Mouse (Mus musculus) thymus, postnatal 25 days (tissue): ENCODE results near the gene Ccdc153.

Experiments
- DNase-seq: peaks from one replicate; pipeline ENCODE4 v3.0.0; 2022

Gene Ccdc153

DNA sequence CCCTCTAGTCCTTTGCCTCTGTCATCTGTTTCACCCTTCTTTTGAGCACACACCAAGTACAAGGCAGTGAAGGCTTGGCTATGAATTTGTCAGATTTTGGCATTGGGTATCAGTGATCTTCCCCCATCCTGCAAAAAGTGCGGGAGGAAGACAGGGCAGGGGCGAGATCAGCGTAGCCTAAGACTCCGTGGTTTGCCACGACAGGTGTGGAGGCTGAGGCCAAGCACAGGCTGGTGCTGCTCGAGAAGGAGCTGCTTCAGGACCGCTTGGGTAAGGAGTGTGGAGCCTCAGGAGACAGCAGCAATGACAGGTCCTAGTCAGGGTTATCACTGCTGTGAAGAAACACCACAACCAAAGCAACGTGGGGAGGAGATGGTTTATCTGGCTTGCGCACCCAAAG, 942 bp downstream of the Ccdc153 start:
- DNase-seq: peak; percentile 64

DNA sequence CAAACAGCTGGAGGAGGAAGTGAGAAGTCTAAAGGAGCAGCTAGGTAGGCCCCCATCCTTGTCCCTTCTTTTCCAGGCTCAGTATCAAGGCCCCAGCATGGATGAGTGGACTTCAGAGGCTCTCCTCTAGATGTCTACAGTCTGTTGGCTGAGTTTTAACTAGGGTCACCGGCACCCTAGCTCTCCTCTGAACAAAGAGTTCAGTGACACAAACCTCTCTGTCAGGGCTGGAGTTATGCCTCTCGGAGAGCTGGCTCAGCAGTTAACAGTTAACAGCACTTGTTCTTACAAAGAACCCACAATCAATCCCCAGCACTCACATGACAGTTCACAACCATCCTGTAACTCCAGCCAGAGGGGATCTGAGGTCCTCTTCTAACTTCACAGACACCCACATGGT, 3.1 kb downstream of the Ccdc153 start:
- DNase-seq: no peak

DNA sequence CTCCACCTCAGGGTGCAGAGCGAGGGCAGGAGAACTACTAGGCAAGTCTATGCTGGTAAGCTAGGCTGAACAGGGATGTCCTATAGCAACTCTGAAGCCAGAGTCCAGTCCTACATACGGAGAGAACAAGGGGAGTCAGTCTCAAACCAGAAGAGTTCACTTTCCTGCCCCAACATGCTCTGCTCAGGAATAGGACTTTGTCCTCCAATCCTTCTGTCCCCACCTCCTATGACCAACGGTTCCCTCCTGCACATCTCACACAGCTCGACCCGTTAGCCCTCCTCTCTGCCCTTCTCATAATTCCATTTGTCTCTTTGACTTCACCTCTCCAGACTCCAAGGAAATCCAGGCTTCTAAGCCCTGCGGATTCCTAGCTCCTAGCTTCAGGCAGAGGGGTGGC, 7.4 kb downstream of the Ccdc153 start:
- no peak for DNase-seq

DNA sequence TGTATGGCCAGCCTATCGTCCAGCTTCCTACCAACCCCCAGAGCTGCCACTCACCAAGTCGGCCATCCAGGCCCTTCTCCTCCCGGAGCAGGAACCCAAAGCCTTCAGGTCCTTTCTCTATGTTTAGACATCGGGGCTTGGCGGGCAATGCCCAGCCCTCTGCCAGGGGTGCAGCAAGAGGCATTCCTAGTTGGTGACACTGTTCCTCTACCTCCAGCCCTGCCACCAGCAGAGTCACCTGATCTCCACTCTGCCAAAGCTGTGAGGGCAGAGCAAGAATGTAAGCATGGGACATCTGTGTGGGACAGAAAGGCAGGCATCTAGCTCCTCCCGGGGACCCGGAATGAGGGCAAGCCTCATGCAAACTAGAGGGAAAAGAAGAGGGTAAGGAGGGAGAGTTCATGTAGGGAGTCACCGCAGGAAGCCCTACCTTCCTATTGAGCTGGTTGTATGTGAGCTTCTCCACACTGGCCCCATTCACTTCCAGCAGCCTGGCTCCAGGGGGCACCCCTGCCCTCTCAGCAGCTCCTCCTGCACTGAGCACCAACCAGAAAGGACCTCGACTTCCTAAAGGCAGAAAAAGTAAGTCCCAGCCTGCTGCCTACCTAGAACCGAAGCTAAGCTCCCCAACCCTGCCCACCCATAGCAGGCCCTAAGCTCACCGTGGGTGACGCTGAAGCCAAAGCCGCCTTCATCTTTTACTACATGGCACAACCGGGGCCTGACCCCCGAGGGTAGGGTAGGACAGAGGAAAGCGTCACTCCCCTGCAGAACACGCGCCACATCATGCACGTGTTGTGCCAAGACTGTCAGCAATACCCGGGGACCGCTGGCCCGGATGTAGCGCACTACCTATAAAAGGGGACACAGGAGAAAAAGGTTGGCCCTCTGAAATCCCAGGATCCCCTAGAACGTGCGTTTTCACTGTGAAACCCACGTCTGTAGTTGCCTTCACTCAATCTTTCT, 9.0 kb downstream of the Ccdc153 start:
- peak; percentile 90 for DNase-seq

DNA sequence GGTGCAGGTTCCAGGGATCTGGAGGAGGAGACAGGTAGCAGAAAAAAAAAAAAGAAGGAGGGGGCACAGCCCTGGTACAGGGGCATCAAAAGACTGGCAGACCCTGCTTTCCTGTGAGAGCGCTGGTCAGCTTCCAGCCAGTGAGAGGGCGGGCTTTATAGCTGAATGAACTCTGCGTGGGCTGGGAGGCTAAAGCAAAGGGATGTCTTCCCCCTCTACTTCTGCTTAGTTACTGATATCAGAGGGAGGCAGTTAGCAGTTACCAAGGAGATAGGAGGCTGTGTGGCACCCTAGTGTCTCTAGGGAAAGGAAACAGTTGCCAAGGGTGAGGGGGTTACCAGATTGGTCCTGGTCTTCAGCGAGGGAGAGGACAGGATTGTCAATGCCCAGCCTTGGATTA, 10.0 kb downstream of the Ccdc153 start:
- DNase-seq: no peak

DNA sequence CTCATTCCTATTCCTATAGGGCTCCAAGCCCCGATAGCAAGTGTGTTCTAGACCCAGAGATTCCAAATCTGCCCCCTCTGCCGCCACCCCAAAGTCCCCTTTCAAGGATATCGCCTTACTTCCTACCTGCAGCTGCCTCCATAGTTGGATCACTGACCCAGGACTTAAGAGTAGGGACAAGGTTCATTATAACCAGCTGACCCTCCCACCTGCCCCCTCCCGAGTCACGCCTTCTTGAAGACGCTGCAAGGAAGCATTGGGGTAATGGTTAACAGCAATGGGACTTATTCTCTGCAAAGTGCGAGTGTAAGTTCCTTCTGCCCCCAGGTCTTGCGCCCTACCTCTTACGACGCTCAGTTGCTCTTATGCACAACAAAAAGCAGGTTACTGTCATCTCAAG, 10.8 kb downstream of the Ccdc153 start, which contains the start of gene Pdzd3:
Gene Pdzd3 (minus strand): TSS at position 158 of the 400 bp plus-strand sequence.
- no peak for DNase-seq

DNA sequence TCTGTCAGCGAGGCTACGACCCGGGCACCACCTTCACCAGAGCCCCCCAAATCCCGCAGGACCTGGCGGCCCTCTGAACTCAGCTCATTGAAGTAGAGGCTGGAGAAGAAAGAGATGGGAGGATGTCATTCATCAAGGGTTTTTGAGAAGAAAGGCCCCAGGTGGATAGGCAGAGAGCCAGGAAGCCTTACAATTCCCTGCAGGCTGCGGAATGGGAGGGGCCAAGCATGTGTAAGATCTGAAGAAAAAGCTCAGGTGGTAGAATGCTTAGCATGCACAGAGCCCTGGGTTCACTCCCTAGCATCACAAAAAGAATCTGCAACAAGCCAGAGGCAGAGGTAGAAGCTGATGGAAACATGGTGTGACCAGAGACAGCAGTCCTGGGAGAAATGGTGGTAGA, 13.0 kb downstream of the Ccdc153 start:
- peak; percentile 72 for DNase-seq

DNA sequence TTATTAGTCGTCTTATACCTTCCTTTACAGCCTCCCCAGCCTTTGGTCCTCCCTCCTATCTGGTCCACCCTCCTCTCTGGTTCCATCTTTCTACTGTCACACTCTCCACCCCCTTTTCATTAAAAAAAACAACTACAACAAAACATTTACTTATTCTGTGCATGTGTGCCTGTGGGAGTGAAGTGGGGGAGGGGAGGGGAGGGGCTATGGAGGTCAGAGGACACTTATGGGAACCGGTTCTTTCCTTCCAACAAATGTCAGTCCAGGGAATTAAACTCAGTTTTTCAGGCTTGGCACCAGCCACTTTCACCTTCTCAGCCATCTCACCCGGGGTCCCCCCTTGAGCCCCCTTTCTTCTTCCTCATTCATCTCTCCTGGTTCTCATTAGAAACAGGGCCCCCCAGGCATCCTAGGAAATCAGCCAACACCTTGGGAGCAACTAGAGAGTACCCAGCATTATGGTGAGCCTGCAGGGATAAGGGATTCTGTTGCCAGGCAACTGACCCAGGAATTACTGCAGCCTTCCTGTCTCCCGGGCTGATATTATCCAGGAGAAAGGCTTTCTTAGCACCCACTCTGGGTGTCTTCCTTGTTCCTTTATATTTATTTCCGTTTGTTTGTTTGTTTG, 14.1 kb downstream of the Ccdc153 start:
- no peak for DNase-seq

DNA sequence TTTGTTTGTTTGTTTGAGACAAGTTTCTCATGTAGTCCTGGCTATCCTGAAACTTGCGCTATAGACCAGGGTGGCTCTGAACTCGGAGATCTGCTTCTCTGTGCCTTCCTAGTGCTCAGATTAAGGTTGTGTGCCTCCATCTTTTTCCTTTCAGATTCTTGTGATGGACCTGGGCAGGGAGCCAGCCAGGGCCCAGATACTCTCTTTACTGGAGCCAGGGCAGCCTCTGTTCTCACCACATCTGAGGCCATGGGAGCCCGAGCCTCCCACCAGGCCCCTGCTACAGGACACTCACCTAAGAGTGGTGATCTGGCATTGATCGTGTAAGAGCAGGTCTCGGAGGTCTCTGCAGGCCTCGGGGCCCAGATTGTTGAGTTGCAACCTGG, 14.7 kb downstream of the Ccdc153 start:
- no peak for DNase-seq

DNA sequence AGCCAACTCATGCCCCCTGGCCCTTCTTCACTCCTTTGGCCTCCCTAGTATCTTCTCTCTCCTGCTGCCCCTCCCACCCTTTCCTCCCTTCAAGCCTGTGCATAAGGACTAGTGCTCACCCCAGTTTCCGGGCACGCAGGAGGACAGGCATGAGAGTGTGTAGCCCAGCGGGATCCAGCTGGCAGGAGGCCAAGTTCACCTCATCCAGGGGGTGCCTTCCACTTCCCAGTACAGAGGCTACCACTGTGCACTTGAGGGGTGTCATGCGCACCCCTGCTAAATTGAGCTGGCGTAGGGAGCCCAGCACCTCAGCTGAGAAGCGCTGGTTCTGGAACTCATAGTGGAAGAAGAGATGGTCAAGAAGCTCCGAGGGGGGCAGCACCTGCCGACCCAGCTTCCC, 15.7 kb downstream of the Ccdc153 start:
- no peak for DNase-seq

DNA sequence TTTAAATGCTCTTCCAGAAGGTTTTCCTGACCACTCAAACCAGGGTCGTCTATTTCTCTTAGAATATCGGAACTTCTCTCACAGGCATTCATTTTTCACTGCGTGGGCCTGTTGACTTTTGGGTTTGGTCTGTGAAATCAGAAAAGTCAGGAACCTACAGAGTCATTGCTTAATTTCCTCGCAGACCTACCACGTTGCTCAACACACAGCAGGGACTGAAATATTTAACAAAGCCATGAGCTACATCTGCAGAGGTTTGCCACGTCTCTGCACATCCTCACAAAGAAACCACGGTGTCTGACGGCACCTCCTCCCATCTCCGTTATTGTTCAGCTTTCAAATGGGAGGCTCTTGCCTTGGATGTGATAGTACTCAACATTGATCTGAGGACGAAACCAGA, 18.5 kb downstream of the Ccdc153 start:
- no peak for DNase-seq

DNA sequence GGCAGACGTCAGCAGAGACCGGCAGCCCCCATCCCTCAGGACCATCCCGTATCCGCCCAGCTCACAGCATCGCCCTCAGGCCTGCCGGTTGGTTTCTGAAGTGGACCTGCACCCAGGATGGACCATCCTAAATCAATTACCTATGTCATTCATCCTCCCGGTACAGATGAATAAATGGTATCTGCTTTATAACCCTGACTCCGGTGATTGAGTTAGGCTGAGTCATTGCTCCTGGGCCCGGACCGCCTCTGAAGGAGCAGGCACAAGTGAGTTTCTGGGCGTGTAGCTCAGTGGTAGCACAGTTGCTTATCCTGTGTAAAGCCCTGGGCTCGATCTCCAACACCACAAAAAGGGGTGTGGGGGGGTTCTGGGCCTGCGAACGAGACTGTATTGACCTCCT, 20.9 kb downstream of the Ccdc153 start:
- DNase-seq: no peak

DNA sequence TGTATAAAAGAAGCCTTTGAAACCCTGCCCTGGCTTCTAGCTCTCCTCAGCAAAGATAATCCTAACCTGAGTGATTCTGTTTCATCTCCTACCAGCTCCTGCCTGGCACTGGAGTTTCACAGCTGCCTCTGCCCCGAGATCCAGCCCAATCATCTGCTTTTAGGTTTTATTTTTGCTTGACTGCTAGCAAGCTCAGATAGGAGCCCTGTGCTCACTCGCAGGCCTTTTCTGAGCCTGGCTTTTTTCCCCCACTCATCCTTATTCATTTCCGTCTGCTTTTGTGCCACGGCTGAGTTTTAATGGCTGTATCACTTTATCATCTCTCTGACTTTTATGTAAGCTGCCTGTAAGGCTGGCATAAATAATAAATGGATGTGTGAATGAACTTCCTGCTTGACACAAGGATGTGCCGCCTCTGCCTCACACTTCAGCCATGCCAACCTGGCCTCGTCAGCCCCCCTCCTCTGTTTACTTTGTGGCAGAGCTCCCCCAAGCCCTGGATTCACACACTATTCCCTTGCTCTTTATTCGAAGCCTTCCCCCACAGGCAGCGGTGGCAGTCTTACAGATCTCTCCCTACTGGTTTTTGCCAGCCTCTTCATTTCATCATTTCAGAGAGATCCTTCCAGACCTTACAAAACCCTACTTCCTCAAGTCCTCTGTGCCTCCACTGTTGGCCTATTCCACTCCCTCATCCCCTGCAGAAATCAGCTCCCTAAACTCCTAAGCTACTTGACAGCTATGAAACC, 26.2 kb downstream of the Ccdc153 start:
- DNase-seq: no peak

DNA sequence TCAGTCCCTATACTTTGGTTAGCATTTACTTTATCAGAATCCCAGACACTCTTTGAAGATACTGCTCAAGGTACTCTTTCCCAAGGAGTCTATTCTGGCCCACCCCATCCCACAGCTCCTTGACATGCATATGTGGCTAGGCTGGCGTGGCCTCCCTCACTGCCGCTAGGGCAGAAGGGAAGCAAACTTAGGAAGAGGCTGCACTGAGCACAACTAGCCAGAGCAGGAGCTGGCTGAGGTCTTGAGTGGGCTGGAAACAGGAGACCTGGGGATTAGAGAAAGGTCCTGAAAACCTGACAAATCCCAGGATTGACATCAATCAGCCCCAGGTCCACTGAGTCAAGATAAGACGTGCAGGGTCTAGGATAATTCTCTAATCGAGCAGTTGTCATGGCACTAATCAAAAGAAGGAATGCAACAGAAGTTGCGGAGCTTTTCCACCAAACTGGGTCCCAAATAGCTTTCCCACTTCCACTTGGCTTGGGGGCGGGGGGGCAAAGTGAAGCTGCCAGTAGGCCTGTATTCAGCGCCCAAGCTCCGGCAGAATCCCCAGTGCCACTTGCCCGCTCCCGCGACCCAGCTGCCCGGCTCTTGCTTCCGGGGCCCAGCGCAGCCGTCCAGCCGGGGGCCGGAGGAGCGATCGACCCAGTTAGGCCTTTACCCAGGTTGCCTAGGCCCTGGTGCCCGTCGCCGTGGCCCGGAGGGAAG, 27.0 kb downstream of the Ccdc153 start:
- no peak for DNase-seq

DNA sequence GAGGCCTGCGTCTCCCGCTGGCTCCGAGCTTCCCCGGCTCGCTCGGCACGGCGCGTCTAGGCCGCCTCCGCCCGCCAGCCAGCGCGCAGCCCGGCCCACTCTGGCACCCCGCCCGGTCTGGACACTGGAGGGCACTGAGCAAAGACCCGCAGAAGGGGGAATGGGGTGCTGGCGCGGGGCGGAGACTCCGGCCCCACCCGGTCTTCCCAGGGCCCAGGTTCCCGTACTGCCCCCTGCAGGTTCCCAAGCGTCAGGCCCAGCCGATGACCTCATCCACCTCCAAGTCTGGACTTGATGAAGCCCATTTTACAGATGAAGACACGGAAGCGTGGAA, 27.5 kb downstream of the Ccdc153 start:
- DNase-seq: peak; percentile 88

DNA sequence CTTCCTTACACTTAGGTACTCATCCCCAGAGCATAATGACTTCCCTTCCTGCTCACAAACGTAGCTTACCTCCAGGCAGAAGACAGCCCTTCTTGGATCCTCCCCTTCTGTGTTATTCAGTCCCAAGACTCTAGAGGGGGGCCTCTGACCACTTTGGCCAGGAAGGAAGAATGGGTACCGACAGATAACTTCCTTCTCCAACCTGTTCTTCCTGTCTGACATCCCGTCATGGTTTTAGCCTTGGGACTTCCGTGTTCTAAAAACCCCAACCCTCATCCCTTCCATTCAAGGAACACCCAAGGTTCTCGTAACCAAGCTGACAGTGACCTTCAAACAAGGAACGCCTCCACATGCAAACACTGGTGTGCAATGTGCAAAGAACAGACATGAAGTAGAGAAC, 28.0 kb downstream of the Ccdc153 start, which contains the start of gene Nlrx1:
Gene Nlrx1 (minus strand): TSS at position 168 of the 400 bp plus-strand sequence.
- no peak for DNase-seq

DNA sequence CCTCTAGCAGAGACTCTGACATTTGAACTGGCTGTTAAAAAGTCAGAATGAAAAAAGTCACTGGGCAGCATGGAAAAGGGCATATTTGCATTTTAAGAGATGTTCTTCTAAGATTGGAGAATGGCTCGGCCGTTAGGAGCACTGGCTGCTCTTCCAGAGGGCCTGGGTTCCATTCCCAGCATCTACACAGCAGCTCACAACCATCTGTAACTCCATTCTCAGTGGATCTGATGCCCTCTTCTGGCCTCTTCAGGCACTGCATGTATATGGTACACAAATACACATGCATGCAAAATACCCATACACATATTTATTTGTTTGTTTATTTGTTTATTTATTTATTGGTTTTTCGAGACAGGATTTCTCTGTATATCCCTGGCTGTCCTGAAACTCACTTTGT, 28.6 kb downstream of the Ccdc153 start:
- DNase-seq: peak; percentile 64

DNA sequence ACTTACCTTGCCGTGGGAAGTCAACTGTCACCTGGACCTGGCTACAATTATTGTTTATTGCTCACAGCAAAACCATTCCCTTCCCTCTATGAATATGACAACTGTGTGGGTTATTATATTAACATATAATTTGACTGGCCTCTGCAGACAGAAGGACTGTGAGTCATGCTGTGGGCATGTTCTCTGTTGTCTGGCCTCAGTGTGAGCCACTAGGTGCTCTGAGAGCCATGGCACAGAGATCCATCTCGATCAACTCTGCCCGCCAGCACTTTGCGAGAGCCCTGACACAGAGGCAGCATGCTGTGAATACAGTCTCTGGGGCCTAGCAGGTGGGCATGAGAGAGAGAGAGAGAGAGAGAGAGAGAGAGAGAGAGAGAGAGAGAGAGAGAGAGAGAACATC, 29.5 kb downstream of the Ccdc153 start:
- no peak for DNase-seq

DNA sequence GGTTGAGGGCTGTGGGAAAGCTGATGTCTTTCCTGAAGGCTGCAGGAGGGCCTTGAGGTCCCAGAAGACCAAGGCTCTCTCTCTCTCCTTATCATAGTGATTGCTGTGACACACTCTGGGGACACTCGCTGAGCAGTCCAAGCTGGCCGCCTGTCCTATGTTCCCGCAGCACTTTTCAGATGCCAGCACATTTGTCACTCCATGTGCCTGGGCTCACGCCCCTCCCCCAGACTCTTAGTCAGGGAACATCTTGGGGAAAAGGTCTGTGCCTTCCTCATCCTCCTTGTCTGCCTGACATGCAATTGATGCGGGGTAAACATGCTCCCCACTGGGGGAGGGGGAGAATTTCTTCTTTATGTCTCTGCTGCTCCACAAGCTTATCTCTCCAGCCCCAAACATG, 42.7 kb downstream of the Ccdc153 start:
- no peak for DNase-seq

DNA sequence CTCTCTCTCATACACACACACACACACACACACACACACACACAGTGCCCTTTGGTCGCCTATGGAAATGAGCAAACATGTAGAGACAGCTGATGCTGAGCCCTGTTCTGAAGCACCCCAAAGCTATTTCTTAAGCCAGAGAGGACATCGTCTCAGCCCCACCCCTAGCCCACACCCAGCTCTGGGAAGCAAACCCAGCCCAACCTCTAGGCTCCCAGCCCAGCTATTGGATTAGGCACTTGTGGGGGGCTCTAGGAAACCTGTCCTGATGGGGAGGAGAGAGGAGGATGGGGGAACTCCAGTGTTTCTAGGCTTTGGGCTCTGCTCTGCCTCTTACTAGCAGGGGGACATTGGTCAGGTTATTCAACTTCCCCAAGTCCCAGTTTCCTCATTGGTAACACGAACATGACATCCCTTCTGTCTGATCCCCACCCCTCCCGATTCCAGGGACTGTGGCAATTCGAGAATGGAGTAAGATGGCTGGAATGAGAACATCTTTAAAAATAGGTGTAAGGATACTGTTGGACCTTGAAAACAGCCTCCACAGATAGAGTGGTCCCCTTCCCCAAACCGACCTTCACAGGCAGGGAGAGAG, 45.9 kb downstream of the Ccdc153 start:
- DNase-seq: no peak

DNA sequence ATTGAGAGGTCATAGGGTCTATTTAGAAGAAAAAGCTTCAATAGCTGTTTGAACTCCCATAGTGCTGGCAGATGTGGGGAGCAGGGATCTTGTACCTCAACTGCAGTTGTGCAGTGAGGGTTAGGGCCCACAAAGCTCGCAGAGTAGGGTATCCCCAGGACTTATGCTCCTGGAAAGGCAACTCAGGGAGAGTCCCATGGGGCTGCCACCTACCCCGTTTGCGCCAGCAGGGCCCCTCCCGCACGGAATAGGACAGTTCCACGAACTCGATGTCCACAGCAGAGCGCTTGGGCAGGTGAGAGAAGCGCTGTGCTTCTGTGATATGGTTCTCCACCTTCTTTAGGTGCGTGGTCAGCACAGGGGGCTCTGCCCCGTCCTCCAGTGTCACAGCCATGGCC, 46.5 kb downstream of the Ccdc153 start:
- no peak for DNase-seq

DNA sequence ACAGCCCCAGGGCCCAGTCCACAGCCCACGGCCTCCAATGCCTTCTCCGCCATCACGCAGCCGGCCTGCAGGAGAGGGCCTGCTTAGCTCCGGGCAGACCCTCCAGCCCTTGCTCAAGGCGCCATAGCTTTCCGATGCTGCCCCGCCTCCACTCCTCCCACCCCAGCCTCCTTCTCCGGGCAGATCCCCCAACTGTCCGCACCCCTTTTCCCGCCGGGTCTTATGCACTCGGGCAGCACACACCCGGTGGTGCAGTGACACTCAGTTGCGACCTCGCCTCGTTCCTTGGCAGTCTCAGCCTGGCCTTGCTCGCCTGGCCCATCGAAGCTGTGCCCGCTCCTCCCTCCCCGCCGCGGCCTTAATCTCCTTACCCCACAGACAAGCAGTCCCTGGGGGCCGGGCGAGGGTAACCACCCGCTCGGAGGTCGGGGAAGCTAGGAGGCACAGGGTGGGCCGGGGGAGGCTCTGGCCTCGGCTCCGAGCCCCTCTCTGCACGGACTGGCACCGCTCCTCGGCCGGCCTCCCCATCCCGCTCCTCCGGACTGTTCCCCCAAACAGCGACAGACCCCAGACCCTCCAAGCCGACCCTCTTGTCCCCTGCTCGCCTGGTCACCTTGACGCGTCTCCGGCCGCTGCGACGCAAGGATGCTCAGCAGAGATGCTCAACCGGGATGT, 47.1 kb downstream of the Ccdc153 start:
- no peak for DNase-seq
